Mouse (Mus musculus) limb, embryonic 10.5 days (tissue): ENCODE measurements around the gene Mfsd4b3. TPM values are rescaled to one million over a fixed set of nuclear protein-coding genes. Genes with fewer than 3 reads are reported as not detected.
"Not testable (repeated sequence)": the region's sequence is repeated elsewhere in the genome, so short reads cannot be mapped to it uniquely, and the experiment has no call there.

Experiments used
- DNase-seq: peaks from one replicate; pipeline ENCODE4 v3.0.0-alpha.2; 2017; ENCODE audit warnings: low spot score
- H3K27ac ChIP-seq: fragments of 300-500 bp; sonication (generic); 2 replicates; pipeline ENCODE4 v1.5.1; 2016; ENCODE audit warnings: mild to moderate bottlenecking
- H3K27me3 ChIP-seq: fragments of 300-500 bp; sonication (generic); 2 replicates; pipeline ENCODE4 v1.6.1; 2016; ENCODE audit warnings: low read depth, mild to moderate bottlenecking; ENCODE audit not compliant: poor library complexity, severe bottlenecking
- H3K36me3 ChIP-seq: fragments of 300-500 bp; sonication (generic); 2 replicates; pipeline ENCODE4 v1.6.1; 2016; ENCODE audit warnings: mild to moderate bottlenecking, moderate library complexity
- H3K4me1 ChIP-seq: fragments of 300-500 bp; sonication (generic); 2 replicates; pipeline ENCODE4 v1.6.1; 2016
- H3K4me3 ChIP-seq: fragments of 300-500 bp; sonication (generic); 2 replicates; pipeline ENCODE4 v1.5.1; 2016; ENCODE audit warnings: mild to moderate bottlenecking, moderate library complexity
- H3K9me3 ChIP-seq: fragments of 300-500 bp; sonication (generic); replicated peaks from 2 replicates; pipeline ENCODE4 v1.6.1; 2016; ENCODE audit warnings: mild to moderate bottlenecking
- WGBS: fragments of 180-500 bp; shearing (Covaris S2); methylation state at CpG from one replicate; pipeline ENCODE4 v1.1.7; 2016; 5-methylcytosine and 5-hydroxymethylcytosine counted together
- polyA plus RNA-seq: library from polyadenylated mRNA; unstranded; fragments of >200 nt; fragmentation: Nextera tagmentation; extraction: Ambion mirVana; gene quantifications from 2 replicates; pipeline ENCODE4 v1.2.1, GENCODE M21; 2016

Mfsd4b3 gene
- polyA plus RNA-seq, 1 experiment from 2014 or later, result 0.10 TPM

GRCm38 (mm10) chr10:39967512-39967911 lies 7.6 kb upstream of the Mfsd4b3 start:
- no peaks in the 10 kb centered on the region for H3K27me3 ChIP-seq
- WGBS, result 82% methylated on average over 3 of the region's 3 CpGs
- no peaks in the 10 kb centered on the region for H3K4me1 ChIP-seq
- DNase-seq, result no peak
- no peak overlapping the region for H3K27ac ChIP-seq
- no peaks in the 10 kb centered on the region for H3K36me3 ChIP-seq
- no peaks in the 10 kb centered on the region for H3K9me3 ChIP-seq
- H3K4me3 ChIP-seq, result no peak overlapping the region

- Histone ChIP-seq H3K36me3 (no peaks in the 10 kb centered on the region), H3K27ac (no peak overlapping the region), H3K9me3 (no peaks in the 10 kb centered on the region), H3K27me3 (no peaks in the 10 kb centered on the region), H3K4me3 (no peak overlapping the region), H3K4me1 (peaks cover 15% of the 10 kb centered on the region)
- DNase-seq, result no peak
- 55% methylated on average over 1 of the region's 1 CpGs for WGBS
Observed at GRCm38 (mm10) chr10:39961906-39962305, 2.0 kb upstream of the Mfsd4b3 start.

GRCm38 (mm10) chr10:39960441-39960822 lies 479 bp upstream of the Mfsd4b3 start:
- H3K27ac ChIP-seq, result no peak overlapping the region
- peaks cover 15% of the 10 kb centered on the region for H3K4me1 ChIP-seq
- H3K36me3 ChIP-seq, result no peaks in the 10 kb centered on the region
- H3K9me3 ChIP-seq, result no peaks in the 10 kb centered on the region
- no peak for DNase-seq
- 51% methylated on average over 11 of the region's 11 CpGs for WGBS
- H3K27me3 ChIP-seq, result no peaks in the 10 kb centered on the region
- peak overlapping the region; percentile 67 for H3K4me3 ChIP-seq

- Histone ChIP-seq H3K27me3 (no peaks in the 10 kb centered on the region), H3K4me3 (no peak overlapping the region), H3K4me1 (peaks cover 15% of the 10 kb centered on the region), H3K36me3 (no peaks in the 10 kb centered on the region), H3K27ac (no peak overlapping the region), H3K9me3 (no peaks in the 10 kb centered on the region)
- DNase-seq, result no peak
- 81% methylated on average over 4 of the region's 4 CpGs for WGBS
Observed at GRCm38 (mm10) chr10:39958266-39958665, 1.7 kb downstream of the Mfsd4b3 start.

GRCm38 (mm10) chr10:39956340-39956878 lies 3.5 kb downstream of the Mfsd4b3 start:
- H3K27me3 ChIP-seq, result no peaks in the 10 kb centered on the region
- H3K36me3 ChIP-seq, result no peaks in the 10 kb centered on the region
- peaks cover 15% of the 10 kb centered on the region for H3K4me1 ChIP-seq
- 82% methylated on average over 2 of the region's 2 CpGs for WGBS
- H3K4me3 ChIP-seq, result no peak overlapping the region
- H3K9me3 ChIP-seq, result no peaks in the 10 kb centered on the region
- no peak for DNase-seq
- no peak overlapping the region for H3K27ac ChIP-seq

GRCm38 (mm10) chr10:39955163-39955562 lies 4.8 kb downstream of the Mfsd4b3 start:
- Histone ChIP-seq H3K27ac (no peak overlapping the region), H3K4me1 (peaks cover 10% of the 10 kb centered on the region), H3K9me3 (no peaks in the 10 kb centered on the region), H3K27me3 (no peaks in the 10 kb centered on the region), H3K36me3 (no peaks in the 10 kb centered on the region), H3K4me3 (no peak overlapping the region)
- DNase-seq, result no peak
- 92% methylated on average over 2 of the region's 2 CpGs for WGBS

GRCm38 (mm10) chr10:39949377-39949954 lies 10.5 kb downstream of the Mfsd4b3 start:
- Histone ChIP-seq H3K27me3 (no peaks in the 10 kb centered on the region), H3K27ac (no peak overlapping the region), H3K36me3 (no peaks in the 10 kb centered on the region), H3K4me3 (no peak overlapping the region), H3K4me1 (no peaks in the 10 kb centered on the region), H3K9me3 (no peaks in the 10 kb centered on the region)
- DNase-seq, result no peak
- 89% methylated on average over 2 of the region's 2 CpGs for WGBS

GRCm38 (mm10) chr10:39947195-39947594 lies 12.8 kb downstream of the Mfsd4b3 start:
- H3K9me3 ChIP-seq, H3K4me3 ChIP-seq, H3K36me3 ChIP-seq, H3K27me3 ChIP-seq, DNase-seq, H3K27ac ChIP-seq, H3K4me1 ChIP-seq: not testable (repeated sequence)
- 85% methylated on average over 3 of the region's 3 CpGs for WGBS

- 83% methylated on average over 7 of the region's 7 CpGs for WGBS
- Histone ChIP-seq H3K27ac (no peak overlapping the region), H3K4me1 (no peaks in the 10 kb centered on the region), H3K36me3 (no peaks in the 10 kb centered on the region), H3K9me3 (no peaks in the 10 kb centered on the region), H3K4me3 (no peak overlapping the region), H3K27me3 (no peaks in the 10 kb centered on the region)
- no peak for DNase-seq
Observed at GRCm38 (mm10) chr10:39936553-39936952, 23.4 kb downstream of the Mfsd4b3 start.

GRCm38 (mm10) chr10:39926616-39927139 lies 33.3 kb downstream of the Mfsd4b3 start, which contains the start of gene Mfsd4b2:
Mfsd4b2 (minus strand) TSS chr10:39926923.
- H3K36me3 ChIP-seq, result no peaks in the 10 kb centered on the region
- peaks cover 10% of the 10 kb centered on the region for H3K4me1 ChIP-seq
- H3K9me3 ChIP-seq, result no peaks in the 10 kb centered on the region
- H3K27ac ChIP-seq, result peak within 1 kb of the TSS; percentile 79
- H3K27me3 ChIP-seq, result peaks cover 35% of the 10 kb centered on the region
- WGBS, result 2% methylated on average over 41 of the region's 41 CpGs
- H3K4me3 ChIP-seq, result peak within 1 kb of the TSS; percentile 57
- peak; percentile 68 for DNase-seq

- WGBS, result 75% methylated on average over 8 of the region's 8 CpGs
- not testable (repeated sequence) for H3K4me3 ChIP-seq, H3K9me3 ChIP-seq, DNase-seq, H3K36me3 ChIP-seq, H3K27ac ChIP-seq
- peaks cover 35% of the 10 kb centered on the region for H3K27me3 ChIP-seq
- peaks cover 10% of the 10 kb centered on the region for H3K4me1 ChIP-seq
Observed at GRCm38 (mm10) chr10:39924556-39924955, 35.4 kb downstream of the Mfsd4b3 start.

GRCm38 (mm10) chr10:39912616-39913015 lies 47.3 kb downstream of the Mfsd4b3 start:
- no peak for DNase-seq
- Histone ChIP-seq H3K27ac (no peak overlapping the region), H3K4me3 (no peak overlapping the region), H3K27me3 (no peaks in the 10 kb centered on the region), H3K4me1 (no peaks in the 10 kb centered on the region), H3K9me3 (no peaks in the 10 kb centered on the region), H3K36me3 (no peaks in the 10 kb centered on the region)

- Histone ChIP-seq H3K4me3 (no peak overlapping the region), H3K9me3 (no peaks in the 10 kb centered on the region), H3K27me3 (no peaks in the 10 kb centered on the region), H3K27ac (no peak overlapping the region), H3K4me1 (no peaks in the 10 kb centered on the region), H3K36me3 (no peaks in the 10 kb centered on the region)
- no peak for DNase-seq
- 78% methylated on average over 13 of the region's 13 CpGs for WGBS
Observed at GRCm38 (mm10) chr10:39908768-39909441, 51.0 kb downstream of the Mfsd4b3 start.
